Mouse (Mus musculus) thymus, postnatal 4 days (tissue): ENCODE data around the gene Rhox3a2.
"Not testable (repeated sequence)": the region's sequence is repeated elsewhere in the genome, so short reads cannot be mapped to it uniquely, and the experiment has no call there.

Experiments
- DNase-seq: peaks from one replicate; pipeline ENCODE4 v3.0.0; 2021

Gene Rhox3a2

GRCm38 (mm10) chrX:37379728-37380127, at the start of gene Rhox3a2:
TSS of gene Rhox3a2 (plus strand) at chrX:37380028.
- DNase-seq: not testable (repeated sequence)

- not testable (repeated sequence) for DNase-seq
Measured at GRCm38 (mm10) chrX:37390548-37390947, 10.7 kb downstream of the Rhox3a2 start, which contains the start of gene Rhox4a2. TSS of gene Rhox4a2 (plus strand) at chrX:37390848.

- DNase-seq: not testable (repeated sequence)
Measured at GRCm38 (mm10) chrX:37411767-37412166, 31.9 kb downstream of the Rhox3a2 start, which contains the start of gene Rhox2b. TSS of gene Rhox2b (plus strand) at chrX:37412067.

GRCm38 (mm10) chrX:37432194-37432593, 52.4 kb downstream of the Rhox3a2 start, which contains the start of gene Rhox4b:
TSS of gene Rhox4b (plus strand) at chrX:37432494.
- DNase-seq: not testable (repeated sequence)
